Mouse (Mus musculus): Measurements from ENCODE around the gene Rsph4a.
"Not testable (repeated sequence)": the region's sequence is repeated elsewhere in the genome, so short reads cannot be mapped to it uniquely, and the experiment has no call there.

The Rsph4a gene

GRCm38 (mm10) chr10:33904530-33905481, at the start of gene Rsph4a:
Gene Rsph4a, plus strand, starts transcription at chr10:33905111.
- peak; percentile 31 for DNase-seq (ENCODE audit: low spot score)

GRCm38 (mm10) chr10:33857421-33857820, 47.5 kb upstream of the Rsph4a start, which contains the start of gene Sult3a1:
Gene Sult3a1, plus strand, starts transcription at chr10:33857721.
- no peak for DNase-seq (ENCODE audit: low spot score)

DNA sequence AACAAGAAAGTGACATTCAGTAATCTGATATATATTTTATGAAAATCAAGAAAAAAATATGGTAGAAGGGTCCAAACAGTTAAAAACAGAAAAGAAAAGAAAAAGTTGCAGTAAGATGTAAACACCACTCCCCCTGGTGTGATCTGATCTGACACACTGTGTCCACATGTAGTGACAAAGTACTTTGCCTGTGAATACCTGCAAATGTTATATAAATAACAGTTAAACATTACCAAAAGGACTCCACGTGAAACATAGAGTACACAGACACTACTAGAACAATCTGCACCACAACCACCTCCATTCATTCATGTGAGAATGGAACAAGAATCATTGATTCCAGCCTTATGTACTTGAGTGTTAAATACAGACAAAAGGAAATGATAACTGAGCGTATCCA, 38.9 kb upstream of the Rsph4a start:
- no peak for DNase-seq (ENCODE audit: low spot score)

DNA sequence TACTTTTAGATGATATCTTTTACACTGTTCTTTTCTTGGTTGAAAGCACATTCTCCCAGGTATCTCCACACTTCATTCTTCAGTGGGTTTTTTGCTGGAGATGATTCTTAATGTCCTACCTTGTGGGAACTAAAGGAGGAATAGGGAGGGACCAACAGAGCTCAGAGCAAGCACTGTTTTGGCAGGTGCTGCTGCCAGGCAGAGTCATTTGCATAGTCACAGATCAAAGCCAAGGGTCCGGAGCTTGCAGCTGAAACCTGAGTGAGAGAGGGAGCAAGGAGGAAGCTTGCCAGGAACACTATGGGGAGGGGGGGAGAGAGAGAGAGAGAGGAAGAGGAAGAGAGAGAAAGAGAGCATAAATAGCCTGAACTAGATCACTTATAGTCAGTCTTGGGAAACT, 34.5 kb upstream of the Rsph4a start:
- DNase-seq (ENCODE audit: low spot score) = no peak

DNA sequence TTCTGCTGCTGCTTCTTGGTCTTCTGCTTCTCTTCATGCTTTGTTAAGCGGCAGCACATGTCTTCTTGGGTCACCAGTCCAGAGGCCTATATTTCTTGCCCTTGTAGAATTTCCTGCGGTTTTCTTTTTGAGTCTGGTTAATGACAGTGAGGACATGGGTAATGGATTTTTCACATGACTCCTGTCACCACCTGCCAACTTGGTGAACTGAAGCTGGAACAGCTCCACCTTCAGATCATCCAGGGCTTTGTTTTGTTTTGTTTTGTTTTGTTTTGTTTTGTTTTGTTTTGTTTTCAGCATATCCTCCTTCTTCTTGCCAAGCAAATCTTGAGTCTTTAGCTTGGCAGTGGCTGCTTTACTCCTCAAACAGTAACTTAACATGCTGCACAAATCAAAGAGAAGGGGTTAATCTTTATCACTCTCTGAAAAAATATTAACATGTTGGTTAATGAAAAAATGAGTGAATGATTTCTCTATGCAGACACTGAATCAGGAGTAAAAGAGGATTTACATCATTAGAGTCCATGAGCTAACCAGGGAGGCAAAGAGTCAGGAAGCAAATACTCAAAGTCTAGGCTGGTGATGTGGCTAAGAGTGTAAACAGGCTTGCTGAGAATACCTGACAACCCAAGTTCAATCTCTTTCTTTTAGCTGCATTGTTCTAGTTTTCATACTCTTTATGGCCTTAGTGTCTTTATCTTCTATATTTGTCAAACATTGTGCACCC, 32.1 kb upstream of the Rsph4a start:
- no peak for DNase-seq (ENCODE audit: low spot score)

DNA sequence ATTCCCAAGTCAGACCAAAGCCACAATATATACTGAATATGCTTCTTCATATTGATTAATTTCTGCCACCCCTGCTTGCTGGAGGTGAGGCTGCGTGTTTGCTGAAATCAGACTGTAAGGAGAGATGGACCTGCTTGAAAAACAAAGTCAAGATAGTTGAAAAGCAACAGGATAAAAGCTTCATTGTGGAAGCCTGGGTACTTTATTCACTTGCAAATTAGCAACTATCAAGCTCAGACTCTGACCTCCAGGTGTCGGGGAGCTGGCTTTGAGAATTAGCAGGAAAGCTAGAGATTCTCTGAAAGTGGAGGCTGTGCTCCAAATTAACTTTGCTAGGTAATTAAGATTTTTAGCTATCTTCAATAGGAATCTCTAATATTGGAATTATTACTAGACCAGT, 22.5 kb upstream of the Rsph4a start:
- not testable (repeated sequence) for DNase-seq (ENCODE audit: low spot score)

DNA sequence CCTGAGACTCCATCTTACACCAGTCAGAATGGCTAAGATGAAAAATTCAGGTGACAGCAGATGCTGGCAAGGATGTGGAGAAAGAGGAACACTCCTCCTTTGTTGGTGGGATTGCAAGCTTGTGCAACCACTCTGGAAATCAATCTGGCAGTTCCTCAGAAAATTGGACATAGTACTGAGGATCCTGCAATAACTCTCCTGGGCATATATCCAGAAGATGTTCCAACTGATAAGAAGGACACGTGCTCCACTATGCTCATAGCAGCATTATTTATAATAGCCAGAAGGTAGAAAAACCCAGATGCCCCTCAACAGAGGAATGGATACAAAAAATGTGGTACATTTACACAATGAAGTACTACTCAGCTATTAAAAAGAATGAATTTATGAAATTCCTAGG, 3.4 kb upstream of the Rsph4a start:
- DNase-seq (ENCODE audit: low spot score) = not testable (repeated sequence)

DNA sequence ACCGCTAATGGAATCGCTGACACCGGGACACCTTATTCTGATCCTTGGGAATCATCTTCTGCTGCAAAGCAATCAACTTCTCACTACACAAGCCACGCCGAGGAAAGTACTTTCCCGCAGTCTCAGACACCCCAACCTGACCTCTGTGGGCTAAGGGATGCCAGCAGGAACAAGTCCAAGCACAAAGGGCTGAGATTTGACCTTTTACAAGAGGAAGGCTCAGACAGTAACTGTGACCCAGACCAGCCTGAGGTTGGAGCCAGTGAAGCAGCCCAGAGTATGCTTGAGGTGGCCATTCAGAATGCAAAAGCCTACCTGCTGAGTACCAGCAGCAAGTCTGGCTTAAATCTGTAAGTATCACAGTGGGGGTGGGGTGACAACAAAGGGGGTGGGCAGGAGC, 578 bp downstream of the Rsph4a start:
- no peak for DNase-seq (ENCODE audit: low spot score)

- DNase-seq (ENCODE audit: low spot score) = no peak
Observed at GRCm38 (mm10) chr10:33940702-33941101, 35.8 kb downstream of the Rsph4a start.

GRCm38 (mm10) chr10:33945390-33945789, 40.5 kb downstream of the Rsph4a start:
- no peak for DNase-seq (ENCODE audit: low spot score)

GRCm38 (mm10) chr10:33946336-33946735, 41.4 kb downstream of the Rsph4a start:
- no peak for DNase-seq (ENCODE audit: low spot score)

GRCm38 (mm10) chr10:33950803-33951583, 46.1 kb downstream of the Rsph4a start, which contains the start of gene Zup1:
Gene Zup1, minus strand, starts transcription at chr10:33951269.
- DNase-seq (ENCODE audit: low spot score) = peak; percentile 63

GRCm38 (mm10) chr10:33952509-33952908, 47.6 kb downstream of the Rsph4a start:
- DNase-seq (ENCODE audit: low spot score) = no peak

All from layer of hippocampus, adult 9-10 months (tissue).